Mouse (Mus musculus) cerebellum, adult 2 months (tissue): ENCODE data around the gene Inpp5d.

Experiments used
- CTCF ChIP-seq: fragments of 200-500 bp; IDR thresholded peaks from 2 replicates; pipeline ENCODE4 v1.5.1; 2011; ENCODE audit warnings: low read depth, mild to moderate bottlenecking, control low read depth, low read length, moderate library complexity, borderline replicate concordance; ENCODE audit not compliant: insufficient read depth
- POLR2A ChIP-seq: fragments of 200-500 bp; IDR thresholded peaks from 2 replicates; pipeline ENCODE4 v1.6.1; 2011; ENCODE audit warnings: low read length, control low read depth, borderline replicate concordance; ENCODE audit not compliant: insufficient read depth

GRCm38 (mm10) chr1:87749360-87749973 lies 129.4 kb downstream of the Inpp5d start:
- TF ChIP-seq POLR2A (no peak), CTCF (no peak)
